Mouse (Mus musculus) CH12.LX (cell line): ENCODE data around the gene Mknk2. TPM values are rescaled to one million over a fixed set of nuclear protein-coding genes. Genes with fewer than 3 reads are reported as not detected.

ENCODE experiments used
- DNase-seq: peaks from one replicate; pipeline ENCODE4 v3.0.0-alpha.2; 2013; ENCODE audit errors: extremely low read depth
- H3K27ac ChIP-seq: 2 replicates; pipeline ENCODE4 v1.5.1; 2012; ENCODE audit warnings: low read depth, mild to moderate bottlenecking, control low read depth, moderate library complexity; ENCODE audit not compliant: insufficient read depth
- H3K27me3 ChIP-seq: replicated peaks from 2 replicates; pipeline ENCODE3; 2012; ENCODE audit warnings: inconsistent platforms
- H3K36me3 ChIP-seq, 2 experiments: replicated peaks in 1 of 2; 2 replicates each; pipeline versions ENCODE3 to v1.6.1; 2012; ENCODE audit warnings: inconsistent platforms in 1 of 2, low read length in 1 of 2, mild to moderate bottlenecking in 1 of 2, mixed read lengths in 1 of 2, moderate library complexity in 1 of 2; ENCODE audit not compliant: control insufficient read depth in 1 of 2, insufficient read depth in 1 of 2
- H3K4me1 ChIP-seq, 2 experiments: 2 replicates each; pipeline ENCODE4 v1.6.1; 2012; ENCODE audit warnings: inconsistent platforms in 1 of 2, moderate library complexity in 1 of 2; ENCODE audit not compliant: insufficient read depth in 2 of 2, control insufficient read depth in 1 of 2
- H3K4me2 ChIP-seq: 2 replicates; pipeline ENCODE4 v1.6.1; 2012; ENCODE audit warnings: low read depth, mild to moderate bottlenecking, control low read depth; ENCODE audit not compliant: poor library complexity, insufficient read depth, severe bottlenecking
- H3K4me3 ChIP-seq, 3 experiments: fragments of 150-350 bp in 1 of 3; sonication (generic) in 1 of 3; replicated peaks in 1 of 3; 2 replicates each; pipeline versions ENCODE3 to v1.5.1; 2011 to 2012; ENCODE audit warnings: low read depth in 2 of 3, low read length in 2 of 3, mild to moderate bottlenecking in 2 of 3, moderate library complexity in 2 of 3, control low read depth in 1 of 3, improper control_type of control experiment in 1 of 3, inconsistent platforms in 1 of 3, mixed read lengths in 1 of 3; ENCODE audit not compliant: poor library complexity in 1 of 3
- H3K79me2 ChIP-seq: replicated peaks from 2 replicates; pipeline ENCODE4 v1.6.1; 2012; ENCODE audit warnings: mild to moderate bottlenecking, moderate library complexity; ENCODE audit not compliant: control insufficient read depth, poor library complexity, insufficient read depth, severe bottlenecking; ENCODE audit errors: extremely low read depth
- H3K9ac ChIP-seq: 2 replicates; pipeline ENCODE4 v1.6.1; 2012; ENCODE audit warnings: low read depth, mild to moderate bottlenecking, control low read depth, moderate library complexity; ENCODE audit not compliant: insufficient read depth
- H3K9me3 ChIP-seq: replicated peaks from 2 replicates; pipeline ENCODE3; 2012; ENCODE audit warnings: low read length, inconsistent platforms, mixed read lengths
- BHLHE40 ChIP-seq: IDR thresholded peaks from 2 replicates; pipeline ENCODE4 v1.6.1; 2011; ENCODE audit warnings: mild to moderate bottlenecking, low read depth, low read length, improper control_type of control experiment
- CTCF ChIP-seq, 2 experiments: IDR thresholded peaks in 1 of 2; conservative IDR thresholded peaks in 1 of 2; 2 replicates each; pipeline ENCODE4 v1.5.1; 2011 to 2012; ENCODE audit warnings: low read depth in 2 of 2, low read length in 2 of 2, improper control_type of control experiment in 1 of 2, inconsistent platforms in 1 of 2, mild to moderate bottlenecking in 1 of 2, moderate library complexity in 1 of 2
- ELF1 ChIP-seq: IDR thresholded peaks from 2 replicates; pipeline ENCODE4 v1.6.1; 2014; ENCODE audit warnings: low read depth, mild to moderate bottlenecking, inconsistent platforms, low read length, improper control_type of control experiment
- HCFC1 ChIP-seq: IDR thresholded peaks from 2 replicates; pipeline ENCODE4 v1.6.1; 2012; ENCODE audit warnings: low read depth, mild to moderate bottlenecking, inconsistent platforms, low read length, improper control_type of control experiment
- IRF4 ChIP-seq: IDR thresholded peaks from 2 replicates; pipeline ENCODE4 v1.6.1; 2014; ENCODE audit warnings: low read depth, mild to moderate bottlenecking, inconsistent platforms, low read length, improper control_type of control experiment
- JUN ChIP-seq: IDR thresholded peaks from 2 replicates; pipeline ENCODE4 v1.6.1; 2011; ENCODE audit warnings: low read depth, mild to moderate bottlenecking, low read length, improper control_type of control experiment, moderate library complexity; ENCODE audit not compliant: insufficient read depth
- JUND ChIP-seq: conservative IDR thresholded peaks from 2 replicates; pipeline ENCODE4 v1.6.1; 2011; ENCODE audit warnings: low read depth, low read length, improper control_type of control experiment
- KAT2A ChIP-seq: IDR thresholded peaks from 2 replicates; pipeline ENCODE4 v1.6.1; 2012; ENCODE audit warnings: low read length, improper control_type of control experiment, inconsistent platforms; ENCODE audit not compliant: insufficient replicate concordance
- MAFK ChIP-seq: IDR thresholded peaks from 2 replicates; pipeline ENCODE4 v1.6.1; 2011; ENCODE audit warnings: low read length, improper control_type of control experiment; ENCODE audit not compliant: insufficient replicate concordance
- MAX ChIP-seq: IDR thresholded peaks from 2 replicates; pipeline ENCODE4 v1.6.1; 2011; ENCODE audit warnings: low read length, improper control_type of control experiment
- MAZ ChIP-seq: IDR thresholded peaks from 2 replicates; pipeline ENCODE4 v1.6.1; 2012; ENCODE audit warnings: low read depth, mild to moderate bottlenecking, inconsistent platforms, low read length, improper control_type of control experiment, moderate library complexity
- MEF2A ChIP-seq: IDR thresholded peaks from 2 replicates; pipeline ENCODE4 v1.6.1; 2014; ENCODE audit warnings: low read depth, mild to moderate bottlenecking, inconsistent platforms, low read length, improper control_type of control experiment, borderline replicate concordance
- NELFE ChIP-seq: IDR thresholded peaks from 2 replicates; pipeline ENCODE4 v1.6.1; 2011; ENCODE audit warnings: low read depth, low read length, improper control_type of control experiment
- PAX5 ChIP-seq: IDR thresholded peaks from 2 replicates; pipeline ENCODE4 v1.6.1; 2012; ENCODE audit warnings: low read length, inconsistent platforms, mixed read lengths
- POLR2A ChIP-seq: IDR thresholded peaks from 2 replicates; pipeline ENCODE4 v1.6.1; 2011; ENCODE audit warnings: low read depth, mild to moderate bottlenecking, improper control_type of control experiment, low read length
- RCOR1 ChIP-seq: conservative IDR thresholded peaks from 2 replicates; pipeline ENCODE4 v1.6.1; 2012; ENCODE audit warnings: low read depth, mild to moderate bottlenecking, inconsistent platforms, low read length, improper control_type of control experiment
- SIN3A ChIP-seq: IDR thresholded peaks from 2 replicates; pipeline ENCODE4 v1.6.1; 2012; ENCODE audit warnings: low read length, improper control_type of control experiment, inconsistent platforms
- SMC3 ChIP-seq: IDR thresholded peaks from 2 replicates; pipeline ENCODE4 v1.6.1; 2011; ENCODE audit warnings: low read depth, low read length, improper control_type of control experiment
- TBP ChIP-seq: conservative IDR thresholded peaks from 2 replicates; pipeline ENCODE4 v1.6.1; 2011; ENCODE audit warnings: low read depth, low read length, improper control_type of control experiment
- UBTF ChIP-seq: IDR thresholded peaks from 2 replicates; pipeline ENCODE4 v1.6.1; 2012; ENCODE audit warnings: low read depth, mild to moderate bottlenecking, inconsistent platforms, low read length, improper control_type of control experiment, moderate library complexity
- USF1 ChIP-seq: IDR thresholded peaks from 2 replicates; pipeline ENCODE4 v1.6.1; 2014; ENCODE audit warnings: low read depth, mild to moderate bottlenecking, inconsistent platforms, low read length, improper control_type of control experiment
- ZC3H11A ChIP-seq: IDR thresholded peaks from 2 replicates; pipeline ENCODE4 v1.6.1; 2012; ENCODE audit warnings: low read depth, mild to moderate bottlenecking, inconsistent platforms, low read length, improper control_type of control experiment
- ZKSCAN1 ChIP-seq: IDR thresholded peaks from 2 replicates; pipeline ENCODE4 v1.6.1; 2012; ENCODE audit warnings: low read depth, inconsistent platforms, low read length, improper control_type of control experiment, borderline replicate concordance
- ZMIZ1 ChIP-seq: IDR thresholded peaks from 2 replicates; pipeline ENCODE4 v1.6.1; 2012; ENCODE audit warnings: low read depth, mild to moderate bottlenecking, inconsistent platforms, low read length, improper control_type of control experiment
- ZNF384 ChIP-seq: IDR thresholded peaks from 2 replicates; pipeline ENCODE4 v1.6.1; 2012; ENCODE audit warnings: low read depth, low read length, improper control_type of control experiment, inconsistent platforms
- dilution Hi-C: fragments of 300-500 bp; cut with MboI; formaldehyde crosslinking; loops from 2 replicates; pipeline ENCODE4 v1.14.3; 2020; ENCODE audit warnings: low sequenced_read_pairs; ENCODE audit not compliant: extremely low pct_unique_long_range_greater_than_20kb, extremely low pct_ligation_motif_present
- in situ Hi-C: fragments of 300-500 bp; cut with MboI; formaldehyde crosslinking; loops from 3 replicates; pipeline ENCODE4 v1.14.3; 2019; ENCODE audit warnings: low sequenced_read_pairs, low pct_ligation_motif_present, low pct_unique_long_range_greater_than_20kb, mixed read lengths
- polyA plus RNA-seq: library from polyadenylated mRNA; unstranded; fragments of >175 nt; gene quantifications from 2 replicates; pipeline ENCODE4 v1.2.1, GENCODE M21; 2012; ENCODE audit warnings: low read depth; ENCODE audit not compliant: insufficient read length
- total RNA-seq, 2 experiments: library from RNA; depleted of rRNA; stranded (reverse); fragments of 300-350 nt in 1 of 2; fragments of >200 nt in 1 of 2; gene quantifications; 2 replicates each; pipeline ENCODE4 v1.2.3; 2012 to 2014

Mknk2 gene
- total and polyA plus RNA-seq, 3 experiments = 91.5 to 199 (median 138) TPM

GRCm38 (mm10) chr10:80628925-80629324, 49.0 kb downstream of the Mknk2 start:
- Histone ChIP-seq H3K4me1 (peaks cover 28 to 56% of the 10 kb centered on the region in 2 experiments), H3K36me3 (peaks cover 20 to 89% of the 10 kb centered on the region in 2 experiments), H3K79me2 (peaks cover 29% of the 10 kb centered on the region), H3K9me3 (no peaks in the 10 kb centered on the region), H3K27me3 (no peaks in the 10 kb centered on the region), H3K4me3 (no peak overlapping the region), H3K27ac (no peak overlapping the region), H3K9ac (no peak overlapping the region), H3K4me2 (no peak overlapping the region)
- no peak for TF ChIP-seq MAFK
- no peak for TF ChIP-seq IRF4
- TF ChIP-seq ZNF384 = no peak
- TF ChIP-seq TBP = no peak
- no peak for TF ChIP-seq USF1
- DNase-seq = no peak
- in situ Hi-C loops = no loop called here
- dilution Hi-C loops = no loop called here

- no peak overlapping the region for H3K27ac ChIP-seq
- peaks cover 16 to 81% of the 10 kb centered on the region in 2 experiments for H3K36me3 ChIP-seq
- TF ChIP-seq RCOR1 = no peak
- no peak for TF ChIP-seq SIN3A
- no peak for TF ChIP-seq ZMIZ1
- no peak for TF ChIP-seq NELFE
- no peak for TF ChIP-seq MAX
- TF ChIP-seq IRF4 = no peak
- TF ChIP-seq JUND = no peak
- no peak for TF ChIP-seq HCFC1
- TF ChIP-seq CTCF (conservative IDR thresholded peaks at IDR 0.05 in 1 of 2, IDR thresholded peaks at IDR 0.05 in 1 of 2; ENCODE audit: low read depth in 2 of 2, low read length in 2 of 2) = no peak
- in situ Hi-C loops = no loop called here
- H3K79me2 ChIP-seq = peaks cover 33% of the 10 kb centered on the region
- no peak for DNase-seq
- dilution Hi-C loops = no loop called here
- H3K4me1 ChIP-seq = peaks cover 30 to 55% of the 10 kb centered on the region in 2 experiments
- H3K9ac ChIP-seq = no peak overlapping the region
- H3K9me3 ChIP-seq = no peaks in the 10 kb centered on the region
- H3K4me2 ChIP-seq = no peak overlapping the region
- no peaks in the 10 kb centered on the region for H3K27me3 ChIP-seq
- H3K4me3 ChIP-seq = no peak overlapping the region
Observed at GRCm38 (mm10) chr10:80627685-80628084, 50.2 kb downstream of the Mknk2 start.

GRCm38 (mm10) chr10:80625764-80626163, 52.1 kb downstream of the Mknk2 start:
- Histone ChIP-seq H3K9ac (no peak overlapping the region), H3K4me1 (peaks cover 33 to 54% of the 10 kb centered on the region in 2 experiments), H3K4me3 (no peak overlapping the region), H3K4me2 (no peak overlapping the region), H3K9me3 (no peaks in the 10 kb centered on the region), H3K79me2 (peaks cover 33% of the 10 kb centered on the region), H3K36me3 (peaks cover 10 to 62% of the 10 kb centered on the region in 2 experiments), H3K27ac (no peak overlapping the region), H3K27me3 (no peaks in the 10 kb centered on the region)
- DNase-seq = no peak
- TF ChIP-seq MAX (no peak), PAX5 (no peak), UBTF (no peak), SMC3 (no peak), BHLHE40 (no peak), MAZ (no peak), ZC3H11A (no peak), ZMIZ1 (no peak), JUND (no peak), TBP (no peak), ELF1 (no peak), CTCF (conservative IDR thresholded peaks at IDR 0.05 in 1 of 2, IDR thresholded peaks at IDR 0.05 in 1 of 2; ENCODE audit: low read depth in 2 of 2, low read length in 2 of 2) (no peak), HCFC1 (no peak), POLR2A (no peak), USF1 (no peak), KAT2A (no peak), ZKSCAN1 (no peak), MEF2A (no peak), JUN (no peak)
- dilution Hi-C loops = no loop called here
- in situ Hi-C loops = no loop called here
